Mouse (Mus musculus): ENCODE data around the gene Dnajb8.

The Dnajb8 gene

DNA sequence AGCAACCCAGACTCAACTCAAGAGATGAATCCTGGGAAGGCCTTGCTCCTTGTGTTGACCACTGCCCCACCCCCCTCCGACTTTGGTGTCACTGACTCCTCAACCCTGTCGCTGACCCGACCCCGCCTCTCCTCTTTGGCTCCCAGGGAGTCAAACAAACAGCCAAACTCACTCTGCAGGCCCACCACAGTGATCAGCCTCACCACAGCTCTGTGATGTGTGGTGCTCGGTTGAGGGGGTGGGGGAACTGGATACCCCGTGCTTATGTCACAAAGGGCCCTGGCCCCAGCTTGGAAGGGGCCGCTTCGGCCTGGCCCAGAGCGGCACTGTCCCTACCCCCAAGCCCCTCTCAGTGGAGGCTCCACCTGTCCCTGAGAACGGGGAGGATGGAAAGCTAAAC, at the start of gene Dnajb8:
Gene Dnajb8 (plus strand): TSS at position 301 of the 400 bp plus-strand sequence.
- no peak for DNase-seq

DNA sequence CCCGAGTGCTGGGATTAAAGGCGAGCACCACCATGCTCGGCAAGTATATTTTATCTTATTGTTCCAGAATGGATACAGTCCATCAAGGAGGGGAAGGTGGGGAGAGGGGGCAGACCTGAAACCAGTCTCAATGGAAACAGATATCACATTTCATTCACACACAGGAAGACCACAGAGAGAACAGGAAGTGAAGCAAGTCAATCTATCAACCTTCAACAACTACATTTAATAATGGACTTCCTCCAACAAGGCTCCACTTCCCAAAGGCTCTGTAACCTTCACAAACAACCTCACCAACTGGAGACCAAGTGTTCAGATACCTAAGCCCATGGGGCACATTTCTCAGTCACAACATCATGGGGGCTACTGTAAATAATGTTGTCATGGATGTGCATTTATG, 47.9 kb upstream of the Dnajb8 start:
- DNase-seq: no peak

DNA sequence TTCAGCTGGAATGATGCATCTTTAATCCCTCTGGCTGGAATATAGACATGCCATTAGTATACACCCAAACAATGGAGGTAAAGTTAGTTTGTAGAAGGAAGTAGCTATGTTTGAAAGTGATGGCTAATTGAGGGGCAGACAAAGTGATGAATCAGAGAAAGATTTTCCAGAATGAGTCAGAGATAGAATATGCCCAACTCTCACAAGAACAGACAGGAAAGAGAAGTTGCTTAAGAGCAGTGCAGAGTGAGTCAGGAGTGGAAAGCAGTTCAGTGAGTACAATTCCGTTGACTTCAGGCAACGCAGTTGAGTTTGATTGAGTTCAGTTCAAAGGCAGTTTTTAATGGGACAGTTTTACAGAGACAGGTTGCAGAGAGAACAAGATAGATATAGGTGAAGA, 47.4 kb upstream of the Dnajb8 start:
- DNase-seq: no peak

DNA sequence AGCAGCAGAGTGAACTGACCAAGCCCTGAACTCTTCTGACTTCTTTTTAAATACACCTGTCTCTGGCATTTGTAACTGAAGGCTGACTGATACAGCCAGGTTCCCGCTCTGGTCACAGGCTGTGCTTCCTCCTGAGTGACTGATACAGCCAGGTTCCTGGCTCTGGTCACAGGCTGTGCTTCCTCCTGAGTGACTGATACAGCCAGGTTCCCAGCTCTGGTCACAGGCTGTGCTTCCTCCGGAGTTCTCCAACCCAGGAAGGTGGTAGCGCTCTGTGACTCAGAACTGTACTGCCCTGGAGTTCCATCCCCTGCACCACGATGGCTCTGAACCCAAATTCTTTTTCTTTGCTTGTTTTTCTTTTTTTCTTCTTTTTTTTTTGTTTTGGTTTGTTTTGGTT, 37.4 kb upstream of the Dnajb8 start:
- DNase-seq: no peak

DNA sequence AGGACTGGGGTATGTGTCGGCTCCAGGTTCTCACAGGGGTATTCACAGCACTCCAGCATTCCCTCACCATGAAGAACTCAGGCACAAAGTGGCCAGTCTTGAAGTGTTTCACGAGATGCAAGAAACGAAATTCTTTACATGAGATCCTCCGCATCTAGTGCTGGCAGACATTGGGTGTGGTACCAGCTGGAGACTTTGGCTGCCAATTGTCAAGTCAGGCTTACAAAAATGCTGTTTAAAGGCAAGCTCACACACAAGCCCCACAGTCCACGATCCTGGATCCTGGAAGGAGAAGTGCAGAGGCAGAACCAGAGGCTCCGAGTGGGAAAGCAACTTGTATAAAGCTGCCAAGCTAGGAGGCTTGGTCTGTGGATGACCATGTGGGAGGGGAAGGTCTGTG, 33.9 kb upstream of the Dnajb8 start:
- DNase-seq: no peak

DNA sequence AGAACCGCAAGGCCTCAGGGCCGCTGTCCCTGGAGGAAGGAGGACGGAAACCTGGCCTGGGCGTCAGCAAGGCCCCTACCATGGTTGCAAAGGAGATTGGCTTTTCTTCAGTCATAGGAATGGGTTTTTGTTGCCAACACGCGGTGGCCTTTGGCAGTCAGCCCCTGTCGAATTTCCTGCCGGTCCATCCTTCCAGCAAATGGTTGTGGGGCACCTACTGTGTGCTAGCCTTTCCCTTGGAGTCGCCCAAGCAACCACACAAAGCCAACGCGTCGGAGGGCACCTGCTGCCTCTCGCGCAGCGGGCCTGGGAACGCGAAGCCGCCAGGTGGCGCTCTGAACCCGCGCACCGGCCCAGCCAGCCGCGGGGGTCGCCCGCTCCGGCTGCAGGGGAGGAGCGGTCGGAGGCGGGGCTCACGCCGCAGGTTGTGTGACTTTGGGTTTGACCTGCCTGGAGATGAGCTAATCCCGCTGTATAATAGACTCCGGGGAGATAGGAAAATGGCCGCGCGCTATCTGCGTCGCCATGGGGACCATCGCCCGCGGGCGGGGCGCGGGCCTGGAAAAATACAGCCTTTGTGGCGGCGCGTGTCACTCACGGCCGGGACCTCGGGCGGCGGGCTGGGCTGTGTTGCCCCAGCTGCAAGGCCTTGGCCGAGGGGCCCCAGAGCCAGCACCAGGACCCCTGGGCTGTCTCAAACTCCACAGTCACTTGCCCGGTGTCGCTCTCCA, 32.6 kb upstream of the Dnajb8 start:
- peak; percentile 89 for DNase-seq

DNA sequence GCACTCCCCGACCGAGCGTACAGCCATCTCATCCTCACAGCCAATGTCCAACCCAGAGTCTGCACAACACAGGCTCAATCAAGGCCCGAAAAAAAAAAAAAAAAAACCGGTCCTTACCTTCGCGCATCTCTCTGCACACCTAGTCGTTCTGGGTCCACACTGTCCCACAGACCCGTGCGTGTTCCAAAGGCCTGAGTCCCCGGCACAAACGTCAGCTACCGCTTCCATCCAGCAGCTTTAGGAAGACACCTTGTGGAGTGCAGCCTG, 32.1 kb upstream of the Dnajb8 start:
- DNase-seq: no peak

DNA sequence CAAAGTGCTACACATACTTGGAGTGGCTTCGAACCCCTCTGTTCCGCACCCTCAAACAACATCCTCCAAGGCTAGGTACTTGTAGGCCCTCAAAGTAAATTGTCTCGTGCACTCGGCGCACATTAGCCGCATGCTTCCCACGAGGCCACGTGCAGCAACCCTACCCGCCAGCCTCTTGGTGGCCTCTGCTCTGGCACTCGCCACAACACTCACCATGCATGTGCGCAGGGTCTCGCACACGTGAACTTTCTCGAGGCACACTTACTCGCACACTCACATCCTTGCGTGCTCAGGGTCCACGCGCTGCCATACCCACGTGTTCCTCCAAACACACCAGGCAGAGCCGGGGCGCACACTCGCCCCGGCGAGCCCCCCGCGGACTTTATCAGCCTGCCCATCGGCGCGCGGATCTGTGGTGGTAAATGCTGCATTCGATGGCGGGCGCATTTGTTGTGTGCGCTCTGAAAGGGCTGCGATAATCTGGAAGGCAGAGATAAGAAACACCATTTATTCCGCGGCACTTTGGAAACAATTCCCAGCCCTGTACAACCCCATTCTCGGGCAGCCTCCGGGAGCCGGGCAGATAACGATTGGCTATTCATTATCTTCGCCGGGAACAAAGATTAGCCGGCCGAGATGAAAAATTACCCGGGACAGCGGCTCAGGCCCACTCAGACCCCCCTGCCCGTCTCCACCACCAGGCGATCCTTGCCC, 31.6 kb upstream of the Dnajb8 start:
- DNase-seq: peak; percentile 47

DNA sequence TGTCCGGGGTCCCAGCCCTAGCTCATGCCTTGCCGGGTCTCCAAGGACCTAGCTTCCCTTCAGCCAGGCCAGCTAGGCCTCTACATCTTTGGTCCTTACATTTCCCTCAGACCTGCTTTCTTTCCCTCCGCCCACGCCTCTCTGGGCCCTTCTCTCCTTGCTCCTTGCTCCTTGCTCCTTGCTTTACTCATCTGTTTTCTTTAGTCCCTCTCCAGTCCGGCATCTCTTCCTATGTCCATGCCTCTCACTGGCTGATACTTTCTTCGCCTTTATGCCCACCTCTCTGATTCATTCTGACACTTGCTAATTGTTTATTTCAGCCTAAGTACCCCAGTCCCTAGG, 31.1 kb upstream of the Dnajb8 start:
- peak; percentile 38 for DNase-seq

DNA sequence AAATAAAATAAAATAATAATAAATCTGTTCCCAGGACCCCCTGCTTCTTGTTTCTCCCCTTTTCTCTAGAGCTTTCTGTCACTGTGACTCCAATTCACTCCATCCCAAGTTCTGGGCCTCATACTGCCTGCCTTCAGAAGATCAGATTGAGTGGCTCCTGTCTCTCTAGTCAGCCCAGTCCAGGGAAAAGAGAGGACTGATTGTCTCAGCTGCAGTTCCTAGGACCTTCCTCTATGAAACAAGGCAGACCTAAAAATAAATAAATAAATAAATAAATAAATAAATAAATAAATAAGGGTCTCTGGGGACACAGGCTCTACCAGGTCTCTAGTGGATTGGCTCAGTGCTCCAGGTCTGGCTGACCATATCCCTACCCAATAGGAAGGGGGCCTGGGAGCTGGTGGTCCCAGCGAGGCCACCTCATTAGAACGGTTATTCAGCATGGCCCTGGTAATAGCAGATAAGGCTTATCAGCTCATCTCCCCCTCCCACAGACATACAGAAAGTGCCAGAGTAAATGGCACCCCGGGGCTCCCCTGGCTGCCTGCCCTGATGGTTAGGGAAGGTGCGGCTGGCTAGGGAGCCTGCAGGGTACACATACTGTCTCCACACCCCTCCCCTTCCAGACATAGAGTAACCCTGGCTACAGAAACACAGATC, 30.5 kb upstream of the Dnajb8 start:
- no peak for DNase-seq

DNA sequence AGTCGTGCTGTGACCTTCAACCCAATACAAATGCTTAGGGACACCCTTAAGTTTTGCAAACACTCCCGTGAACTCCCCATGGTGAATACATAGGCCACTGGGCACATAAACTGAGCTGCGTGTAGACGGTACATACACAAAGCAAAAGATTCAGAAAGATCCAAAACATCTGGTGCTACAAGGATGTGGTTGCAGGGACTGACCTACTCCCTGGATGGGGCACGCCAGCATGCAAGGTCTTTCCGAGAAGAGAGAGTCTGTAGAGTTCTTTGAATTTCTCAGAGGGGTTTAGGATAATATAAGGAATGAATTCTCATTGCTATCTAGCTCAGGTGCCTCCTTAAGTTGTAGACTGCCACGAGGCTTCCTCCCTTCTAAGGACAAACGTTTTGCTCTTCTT, 29.3 kb upstream of the Dnajb8 start:
- DNase-seq: no peak

DNA sequence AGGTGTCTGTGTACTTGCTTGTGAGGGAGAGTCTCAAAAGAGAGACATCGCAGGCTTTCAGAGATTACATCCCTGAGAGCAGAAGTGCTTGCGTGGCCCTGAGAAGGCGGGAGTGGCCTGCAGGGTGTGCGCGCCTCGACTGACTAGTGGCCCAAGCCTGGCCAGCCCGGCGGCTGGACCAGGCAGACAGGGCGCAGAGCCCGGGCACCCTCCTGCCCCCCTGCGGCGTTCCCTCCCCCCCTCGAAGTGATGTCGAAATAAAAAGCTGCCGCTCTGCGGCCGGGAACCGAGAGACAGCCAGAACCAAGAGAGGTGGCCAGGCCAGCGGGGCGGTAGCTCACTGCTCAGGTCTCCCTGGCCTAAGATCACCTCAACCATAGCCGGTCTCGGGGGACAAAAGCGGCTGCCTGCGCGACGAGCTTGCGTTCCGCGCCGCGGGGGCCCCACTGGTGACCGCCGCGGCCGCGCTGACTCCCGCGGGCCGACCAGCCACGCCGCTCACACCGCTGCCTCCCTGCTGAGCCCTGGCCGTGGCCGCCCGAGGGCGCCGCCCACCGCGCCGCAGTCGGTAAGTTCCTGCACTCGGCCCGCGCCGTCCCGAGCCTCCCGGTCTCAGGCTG, 28.5 kb upstream of the Dnajb8 start, which contains the start of gene Gata2:
Gene Gata2 (plus strand): TSS at position 459 of the 620 bp plus-strand sequence.
- peak; percentile 42 for DNase-seq

DNA sequence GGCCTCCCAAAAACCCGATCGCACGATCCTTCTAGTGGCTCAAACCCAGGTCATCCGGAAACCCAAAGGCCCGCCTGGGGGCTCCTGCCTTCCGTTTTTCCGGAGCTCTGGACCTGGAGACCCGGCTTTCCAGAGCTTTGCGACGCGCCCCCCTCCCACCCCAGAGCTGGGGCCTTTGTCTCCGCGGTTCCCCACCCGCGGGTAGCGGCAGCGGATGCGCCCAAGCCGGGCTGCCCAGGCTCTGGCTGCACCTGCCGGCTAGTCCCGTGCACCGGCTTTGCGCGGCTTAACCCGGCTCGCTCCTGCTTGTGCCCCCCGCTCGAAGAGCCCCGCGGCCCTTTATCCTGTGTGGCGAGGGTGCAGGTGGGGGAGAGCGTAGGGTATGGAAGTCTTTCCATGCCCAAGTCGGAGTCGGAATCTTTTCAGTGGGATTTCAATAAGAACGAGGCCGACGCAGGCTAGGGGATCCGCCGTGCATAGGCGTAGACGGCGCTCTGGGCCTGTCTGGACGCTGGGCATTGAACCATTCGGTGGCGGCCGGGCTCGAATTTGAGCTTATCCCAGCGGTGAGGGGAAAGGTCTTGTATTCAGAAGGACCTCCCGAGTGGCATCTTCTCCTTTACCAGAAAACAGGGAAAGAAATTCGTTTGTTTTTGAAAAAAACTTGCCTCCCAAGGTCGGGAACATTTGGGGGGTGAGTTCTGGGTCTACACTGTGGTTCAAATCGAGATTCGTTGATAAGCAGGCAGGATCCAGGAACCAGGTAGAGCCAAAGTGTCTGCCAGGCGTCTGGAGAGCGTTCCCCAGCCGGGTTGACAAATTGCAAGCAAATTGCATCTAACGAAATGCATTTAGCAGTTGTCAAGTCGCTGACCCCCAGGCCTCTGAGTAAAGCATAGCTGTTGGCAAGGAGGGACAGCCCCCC, 27.8 kb upstream of the Dnajb8 start:
- peak; percentile 72 for DNase-seq

DNA sequence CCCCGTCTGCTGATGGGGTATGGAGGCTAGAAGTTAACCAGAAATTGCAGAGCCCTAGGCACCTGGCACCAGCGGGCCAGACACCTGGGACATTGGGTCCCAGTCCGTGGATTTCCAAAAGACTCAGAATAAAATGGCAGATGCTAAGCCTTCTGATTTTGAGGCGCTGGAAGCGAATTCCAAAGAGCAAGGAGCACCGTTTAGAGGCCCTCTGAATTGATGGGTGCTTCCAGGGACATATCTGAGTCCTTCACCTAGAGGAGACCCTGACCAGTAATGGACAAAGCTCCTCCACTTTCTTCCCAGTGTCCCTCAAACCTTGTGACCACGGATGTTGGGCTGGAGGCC, 27.1 kb upstream of the Dnajb8 start:
- peak; percentile 32 for DNase-seq

DNA sequence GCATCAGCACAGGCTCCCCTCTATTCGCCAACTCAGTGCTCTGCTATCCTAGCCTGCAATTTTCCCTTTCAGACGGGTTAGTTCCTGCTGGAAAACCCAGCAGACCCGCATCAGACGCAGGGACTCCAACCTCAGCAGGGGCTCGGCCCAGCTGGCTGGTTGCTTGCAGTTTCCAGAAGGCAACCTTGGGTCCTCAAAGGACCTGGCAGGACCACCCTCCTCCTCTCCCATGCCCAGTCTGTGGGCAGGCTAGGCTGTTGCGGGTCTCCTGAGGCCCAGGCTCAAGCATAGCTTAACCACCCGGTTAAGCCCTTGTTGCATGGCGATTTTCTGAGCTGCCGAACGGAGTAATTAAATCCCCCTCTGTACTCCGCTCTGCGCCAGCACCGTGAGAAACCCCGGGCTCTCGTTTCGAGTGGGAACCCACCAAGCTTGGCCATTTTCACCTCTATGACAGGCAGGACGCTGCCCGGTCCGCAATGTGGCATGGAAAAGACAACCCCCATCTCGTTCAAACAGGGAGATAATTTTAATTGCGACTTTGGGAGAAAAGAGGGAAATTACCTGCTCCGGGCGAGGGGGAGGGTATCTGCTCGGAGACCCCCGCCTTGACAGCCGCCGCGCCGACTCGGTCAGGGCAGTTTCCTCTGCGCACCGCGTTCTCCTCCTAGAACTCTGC, 25.9 kb upstream of the Dnajb8 start:
- DNase-seq: peak; percentile 45

DNA sequence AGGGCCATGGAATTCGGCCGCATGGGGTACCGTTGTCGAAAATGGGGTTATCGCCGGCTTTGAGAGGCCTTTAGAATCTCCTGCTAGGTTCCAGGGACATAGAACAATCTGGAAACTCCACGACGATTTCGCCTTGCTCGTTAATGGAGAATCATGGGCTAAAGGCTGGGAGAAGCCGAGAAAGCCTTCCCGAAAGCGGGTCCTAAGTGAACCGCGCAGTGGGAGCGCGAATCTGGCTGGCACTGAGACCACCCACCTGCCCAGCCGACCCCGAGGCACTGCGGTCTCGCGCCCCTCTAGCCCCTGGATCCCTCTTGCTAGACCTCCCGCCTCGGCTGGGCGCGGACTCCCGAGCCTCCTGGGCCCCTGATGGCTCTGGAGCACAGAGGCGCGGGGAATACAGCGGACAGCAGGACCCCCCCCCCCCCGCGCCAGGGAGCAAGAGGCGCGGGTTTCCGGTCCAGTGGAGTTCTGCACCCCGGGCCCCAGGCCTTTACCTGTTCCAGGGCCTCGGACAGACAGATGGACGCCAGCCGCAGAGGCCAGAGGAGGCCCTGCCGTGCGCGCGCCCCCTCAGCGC, 25.2 kb upstream of the Dnajb8 start:
- peak; percentile 48 for DNase-seq

DNA sequence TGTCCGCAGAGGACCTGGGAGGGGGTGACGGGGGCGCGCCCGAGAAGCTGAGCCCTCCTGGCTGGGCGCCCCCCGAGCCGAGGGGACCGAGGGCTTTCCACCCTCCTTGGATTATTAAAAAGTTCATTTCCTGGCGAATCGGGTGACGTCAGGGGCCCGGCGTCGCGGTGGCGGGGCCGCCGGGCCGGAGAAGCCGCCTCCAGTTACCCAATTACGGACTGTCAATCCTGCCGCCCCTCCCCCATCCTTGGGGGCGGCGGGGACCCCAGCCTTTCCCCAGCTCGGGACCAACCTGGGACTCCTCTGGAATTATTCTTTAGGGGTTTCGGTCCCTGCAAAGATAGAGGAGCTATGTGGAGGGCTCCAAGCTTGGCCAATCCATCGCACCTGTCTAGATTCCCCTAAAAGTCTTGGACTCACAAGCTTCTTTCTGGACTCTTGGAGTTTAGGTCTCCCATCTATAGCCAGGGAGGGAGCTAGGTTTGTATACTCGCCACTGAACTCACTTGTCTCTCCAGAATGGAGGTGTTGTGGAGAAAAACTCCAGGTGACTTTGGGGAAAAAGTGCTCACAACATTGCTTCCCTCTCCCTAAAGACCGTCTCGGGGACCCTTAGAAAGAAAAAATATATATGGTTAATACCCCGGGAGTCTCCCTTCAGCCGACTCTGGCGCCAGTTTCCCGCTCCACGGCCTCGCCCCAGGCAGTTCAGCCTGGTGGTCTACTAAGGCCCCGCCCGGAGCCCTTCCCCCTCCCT, 24.6 kb upstream of the Dnajb8 start:
- peak; percentile 55 for DNase-seq

DNA sequence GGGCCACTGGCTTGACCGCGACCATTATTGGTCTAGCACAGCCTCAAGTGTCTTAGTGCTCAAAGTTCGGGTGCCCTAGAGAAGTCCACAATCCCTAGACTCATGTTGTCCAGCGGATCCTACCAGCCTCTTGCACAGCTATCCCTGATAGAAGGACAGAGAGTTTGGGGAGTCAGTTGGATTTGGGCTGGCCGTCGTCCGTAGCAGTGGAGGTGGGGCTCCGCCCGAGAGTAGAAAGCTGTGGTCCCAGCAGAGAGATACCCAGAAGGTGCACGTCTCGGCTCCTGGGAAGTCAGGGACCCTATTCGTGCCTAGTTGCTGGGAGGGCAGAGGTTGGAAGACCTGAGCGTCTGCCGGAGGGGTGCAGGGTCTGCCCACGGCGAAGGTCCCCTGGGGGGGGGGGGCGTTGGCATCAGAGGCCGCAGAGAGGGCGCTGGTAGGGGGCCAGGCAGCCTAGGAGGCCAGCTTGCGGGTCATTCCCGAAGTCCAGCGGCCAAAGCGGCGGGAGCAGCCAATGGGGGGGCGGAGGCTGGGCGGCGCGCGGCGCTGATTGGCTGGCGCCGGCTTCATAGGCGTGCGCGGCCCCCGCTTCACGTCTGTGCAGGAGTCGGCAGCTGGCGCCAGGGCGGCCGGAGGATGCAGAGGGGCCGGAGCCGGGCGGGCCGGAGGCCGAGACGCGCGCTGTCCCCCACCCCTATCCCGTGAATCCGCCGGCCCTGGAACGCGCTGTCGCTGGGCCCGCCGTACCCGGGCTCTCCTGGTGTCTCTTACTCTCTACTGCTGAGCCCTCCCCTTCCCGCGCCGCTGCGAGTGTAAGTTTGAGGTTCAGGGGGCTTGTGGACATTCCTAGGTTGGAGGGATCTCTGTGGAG, 23.8 kb upstream of the Dnajb8 start:
- DNase-seq: peak; percentile 92

DNA sequence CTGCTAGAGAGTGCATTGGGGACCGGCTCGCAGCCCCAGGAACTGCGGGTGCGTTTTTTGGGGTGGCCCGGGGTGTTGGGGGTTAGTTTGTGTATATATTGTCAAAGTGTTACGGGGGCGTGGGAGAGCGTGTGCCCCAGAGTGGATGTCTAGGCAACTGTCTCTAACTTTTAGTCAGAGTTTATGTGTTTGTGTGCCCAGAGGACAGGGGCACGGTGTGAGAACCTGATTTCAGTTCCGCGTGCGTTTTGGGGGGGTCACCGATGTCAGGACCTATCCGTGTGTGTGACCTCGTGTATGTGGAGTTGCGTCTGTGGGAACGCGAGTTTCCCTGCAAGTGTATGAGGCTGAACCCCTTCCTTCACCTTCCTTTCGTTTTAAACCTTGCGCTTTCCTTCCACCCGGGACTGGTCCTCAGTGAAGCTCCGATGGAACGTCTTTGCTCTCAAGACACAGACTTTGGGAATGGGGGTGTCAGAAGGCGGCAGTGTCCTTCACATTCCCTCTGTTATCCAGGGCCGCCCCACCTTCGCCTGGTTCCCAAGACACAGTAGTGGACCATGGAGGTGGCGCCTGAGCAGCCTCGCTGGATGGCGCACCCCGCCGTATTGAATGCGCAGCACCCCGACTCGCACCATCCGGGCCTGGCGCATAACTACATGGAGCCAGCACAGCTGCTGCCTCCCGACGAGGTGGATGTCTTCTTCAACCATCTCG, 22.9 kb upstream of the Dnajb8 start:
- DNase-seq: peak; percentile 40
